Mouse (Mus musculus) liver, embryonic 14.5 days (tissue): ENCODE measurements around the gene Sec16a. TPM values are rescaled to one million over a fixed set of nuclear protein-coding genes. Genes with fewer than 3 reads are reported as not detected.

Experiments
- ATAC-seq: fragments of 200-750 bp; cut with Nextera tagmentation; 2 replicates; pipeline ENCODE4 v1.8.0; 2017; ENCODE audit warnings: moderate number of reproducible peaks, mild to moderate bottlenecking, moderate library complexity; ENCODE audit not compliant: insufficient read depth
- DNase-seq, 3 experiments: peaks; one replicate each; pipeline ENCODE4 v3.0.0-alpha.2; 2012 to 2013; ENCODE audit warnings: low read depth in 3 of 3, low spot score in 3 of 3
- H3K27ac ChIP-seq: fragments of 300-500 bp; sonication (generic); 2 replicates; pipeline ENCODE4 v1.5.1; 2014; ENCODE audit warnings: moderate library complexity, mild to moderate bottlenecking, control low read depth, inconsistent platforms
- H3K27me3 ChIP-seq: fragments of 300-500 bp; sonication (generic); 2 replicates; pipeline ENCODE4 v1.6.1; 2014; ENCODE audit warnings: mild to moderate bottlenecking, low read length, moderate library complexity; ENCODE audit not compliant: control insufficient read depth, insufficient read depth
- H3K36me3 ChIP-seq: fragments of 300-500 bp; sonication (generic); replicated peaks from 2 replicates; pipeline ENCODE4 v1.6.1; 2014; ENCODE audit warnings: low read depth; ENCODE audit not compliant: control insufficient read depth, insufficient read depth
- H3K4me1 ChIP-seq, 2 experiments: fragments of 200-500 bp in 1 of 2; fragments of 300-500 bp in 1 of 2; sonication (generic) in 1 of 2; replicated peaks; 2 replicates each; pipeline ENCODE4 v1.6.1; 2012 to 2014; ENCODE audit warnings: antibody characterized with exemption in 1 of 2, inconsistent platforms in 1 of 2, low read length in 1 of 2; ENCODE audit not compliant: control insufficient read depth in 2 of 2, insufficient read depth in 2 of 2
- H3K4me2 ChIP-seq: fragments of 300-500 bp; sonication (generic); 2 replicates; pipeline ENCODE4 v1.6.1; 2014; ENCODE audit warnings: low read depth, mild to moderate bottlenecking, control low read depth, moderate library complexity
- H3K4me3 ChIP-seq, 2 experiments: fragments of 200-500 bp in 1 of 2; fragments of 300-500 bp in 1 of 2; sonication (generic) in 1 of 2; 2 replicates each; pipeline ENCODE4 v1.5.1; 2012 to 2014; ENCODE audit warnings: low read depth in 2 of 2, low read length in 2 of 2, mild to moderate bottlenecking in 2 of 2, control low read depth in 1 of 2, inconsistent platforms in 1 of 2, moderate library complexity in 1 of 2; ENCODE audit not compliant: insufficient read depth in 1 of 2
- H3K9ac ChIP-seq: fragments of 300-500 bp; sonication (generic); replicated peaks from 2 replicates; pipeline ENCODE4 v1.6.1; 2014; ENCODE audit warnings: mild to moderate bottlenecking, control low read depth, moderate library complexity
- H3K9me3 ChIP-seq: fragments of 300-500 bp; sonication (generic); 2 replicates; pipeline ENCODE4 v1.6.1; 2016; ENCODE audit warnings: low read length, mixed read lengths; ENCODE audit not compliant: control insufficient read depth
- CTCF ChIP-seq: IDR thresholded peaks from 2 replicates; pipeline ENCODE4 v1.5.1; 2016; ENCODE audit warnings: antibody characterized with exemption, low read depth, control low read depth
- EP300 ChIP-seq: IDR thresholded peaks from 2 replicates; pipeline ENCODE4 v1.6.1; 2016; ENCODE audit warnings: antibody characterized with exemption, low read depth
- WGBS: fragments of 180-500 bp; shearing (Covaris S2); extraction: QIAGEN DNeasy Blood & Tissue Kit; methylation state at CpG from one replicate; pipeline ENCODE4 v1.1.7; 2014; ENCODE audit not compliant: insufficient replicate concordance; 5-methylcytosine and 5-hydroxymethylcytosine counted together
- polyA plus RNA-seq, 2 experiments: library from polyadenylated mRNA; depleted of rRNA in 1 of 2; stranded (reverse) in 1 of 2; unstranded in 1 of 2; fragments of >200 nt; fragmentation: Nextera tagmentation in 1 of 2; extraction: Ambion mirVana in 1 of 2; gene quantifications; 2 replicates each; pipeline versions ENCODE4 v1.2.1 to v1.2.3; 2012 to 2014

The Sec16a gene
- polyA plus RNA-seq, 2 experiments: 9.3 to 10.5 TPM

GRCm38 (mm10) chr2:26380131-26380771, 64.8 kb downstream of the Sec16a start, which contains the start of gene Snapc4:
TSS of gene Snapc4 (minus strand) at chr2:26380653.
- Histone ChIP-seq H3K27me3 (no peaks in the 10 kb centered on the region), H3K4me2 (peak within 1 kb of the TSS; percentile 83), H3K9me3 (no peaks in the 10 kb centered on the region), H3K4me1 (no peaks in the 10 kb centered on the region), H3K36me3 (peaks cover 46% of the 10 kb centered on the region), H3K27ac (no peak within 1 kb of the TSS), H3K4me3 (peak within 1 kb of the TSS; percentile 68 to 93), H3K9ac (peak within 1 kb of the TSS; percentile 55)
- WGBS: 0% methylated on average over 38 of the region's 38 CpGs
- no peak for TF ChIP-seq EP300
- 0 out of 2 replicates have a peak, but pooled peaks have one; percentile 0 for TF ChIP-seq CTCF
- ATAC-seq (peak; percentile 91), DNase-seq (peak; percentile 65 to 72 (median 68))

GRCm38 (mm10) chr2:26372396-26372795, 72.6 kb downstream of the Sec16a start:
- H3K4me2 ChIP-seq: no peak overlapping the region
- TF ChIP-seq CTCF (no peak), EP300 (no peak)
- DNase-seq (no peak), ATAC-seq (no peak)
- no peak overlapping the region for H3K9ac ChIP-seq
- no peaks in the 10 kb centered on the region for H3K4me1 ChIP-seq
- no peak overlapping the region for H3K27ac ChIP-seq
- WGBS: 82% methylated on average over 8 of the region's 8 CpGs
- H3K36me3 ChIP-seq: peaks cover 34% of the 10 kb centered on the region
- H3K27me3 ChIP-seq: no peaks in the 10 kb centered on the region
- H3K9me3 ChIP-seq: no peaks in the 10 kb centered on the region
- no peak overlapping the region for H3K4me3 ChIP-seq

GRCm38 (mm10) chr2:26368572-26368971, 76.4 kb downstream of the Sec16a start:
- 50% methylated on average over 1 of the region's 1 CpGs for WGBS

GRCm38 (mm10) chr2:26367911-26368310, 77.1 kb downstream of the Sec16a start:
- WGBS: 77% methylated on average over 6 of the region's 6 CpGs
- H3K9me3 ChIP-seq: no peaks in the 10 kb centered on the region
- DNase-seq (no peak), ATAC-seq (no peak)
- H3K4me1 ChIP-seq: no peaks in the 10 kb centered on the region
- H3K36me3 ChIP-seq: peaks cover 12% of the 10 kb centered on the region
- TF ChIP-seq CTCF (no peak), EP300 (no peak)
- no peak overlapping the region for H3K27ac ChIP-seq
- no peaks in the 10 kb centered on the region for H3K27me3 ChIP-seq
- H3K4me2 ChIP-seq: no peak overlapping the region
- no peak overlapping the region for H3K9ac ChIP-seq
- H3K4me3 ChIP-seq: no peak overlapping the region

More at GRCm38 (mm10) chr2:26368572-26368971, 76.4 kb downstream of the Sec16a start:
- H3K4me3 ChIP-seq: no peak overlapping the region
- H3K4me1 ChIP-seq: no peaks in the 10 kb centered on the region
- H3K27ac ChIP-seq: no peak overlapping the region
- peaks cover 16% of the 10 kb centered on the region for H3K36me3 ChIP-seq
- ATAC-seq (no peak), DNase-seq (no peak)
- no peak for TF ChIP-seq EP300
- no peak overlapping the region for H3K4me2 ChIP-seq
- no peak overlapping the region for H3K9ac ChIP-seq
- H3K27me3 ChIP-seq: no peaks in the 10 kb centered on the region
- no peaks in the 10 kb centered on the region for H3K9me3 ChIP-seq

GRCm38 (mm10) chr2:26364738-26365465, 80.1 kb downstream of the Sec16a start:
- Histone ChIP-seq H3K4me1 (no peaks in the 10 kb centered on the region), H3K4me3 (no peak overlapping the region), H3K4me2 (no peak overlapping the region), H3K36me3 (peaks cover 6% of the 10 kb centered on the region), H3K9me3 (no peaks in the 10 kb centered on the region), H3K9ac (no peak overlapping the region), H3K27me3 (no peaks in the 10 kb centered on the region), H3K27ac (no peak overlapping the region)
- DNase-seq (no peak), ATAC-seq (no peak)
- TF ChIP-seq CTCF (no peak), EP300 (no peak)
- 68% methylated on average over 10 of the region's 10 CpGs for WGBS
